Mouse (Mus musculus) limb, embryonic 14.5 days (tissue): ENCODE data around the gene Ppfia3. TPM values are rescaled to one million over a fixed set of nuclear protein-coding genes. Genes with fewer than 3 reads are reported as not detected.

Source experiments
- ATAC-seq: fragments of 200-750 bp; cut with Nextera tagmentation; 2 replicates; pipeline ENCODE4 v1.8.0; 2017; ENCODE audit warnings: low read depth, moderate number of reproducible peaks, moderate TSS enrichment; ENCODE audit not compliant: low FRiP score
- DNase-seq: peaks from one replicate; pipeline ENCODE4 v3.0.0-alpha.2; 2015; ENCODE audit warnings: low spot score
- H3K27ac ChIP-seq: fragments of 300-500 bp; sonication (generic); replicated peaks from 2 replicates; pipeline ENCODE4 v1.5.1; 2014; ENCODE audit warnings: low read depth, mild to moderate bottlenecking, low read length, moderate library complexity, mixed read lengths
- H3K27me3 ChIP-seq: fragments of 300-500 bp; sonication (generic); 2 replicates; pipeline ENCODE4 v1.6.1; 2014; ENCODE audit warnings: low read length, mixed read lengths; ENCODE audit not compliant: control insufficient read depth, insufficient read depth
- H3K36me3 ChIP-seq: fragments of 300-500 bp; sonication (generic); 2 replicates; pipeline ENCODE4 v1.6.1; 2014; ENCODE audit warnings: mild to moderate bottlenecking, low read length, moderate library complexity, mixed read lengths; ENCODE audit not compliant: control insufficient read depth, insufficient read depth
- H3K4me1 ChIP-seq: fragments of 300-500 bp; sonication (generic); 2 replicates; pipeline ENCODE4 v1.6.1; 2014; ENCODE audit warnings: antibody characterized with exemption, low read length, mixed read lengths; ENCODE audit not compliant: control insufficient read depth, insufficient read depth
- H3K4me2 ChIP-seq: fragments of 300-500 bp; sonication (generic); replicated peaks from 2 replicates; pipeline ENCODE4 v1.6.1; 2014; ENCODE audit warnings: low read depth, mild to moderate bottlenecking, low read length, moderate library complexity; ENCODE audit not compliant: severe bottlenecking
- H3K4me3 ChIP-seq: fragments of 300-500 bp; sonication (generic); replicated peaks from 2 replicates; pipeline ENCODE4 v1.5.1; 2014; ENCODE audit warnings: low read length
- H3K9ac ChIP-seq: fragments of 300-500 bp; sonication (generic); 2 replicates; pipeline ENCODE4 v1.6.1; 2014; ENCODE audit warnings: mild to moderate bottlenecking, low read depth, low read length, moderate library complexity; ENCODE audit not compliant: severe bottlenecking
- H3K9me3 ChIP-seq: fragments of 300-500 bp; sonication (generic); 2 replicates; pipeline ENCODE4 v1.6.1; 2016; ENCODE audit warnings: low read length; ENCODE audit not compliant: control insufficient read depth
- POLR2A ChIP-seq: fragments of 200-500 bp; IDR thresholded peaks from 2 replicates; pipeline ENCODE4 v1.8.0; 2012; ENCODE audit warnings: inconsistent platforms, mild to moderate bottlenecking, moderate library complexity, borderline replicate concordance; ENCODE audit not compliant: insufficient read depth, insufficient read length; ENCODE audit errors: extremely low read depth
- WGBS: fragments of 180-500 bp; shearing (Covaris S2); extraction: QIAGEN DNeasy Blood & Tissue Kit; methylation state at CpG from one replicate; pipeline ENCODE4 v1.1.7; 2014; 5-methylcytosine and 5-hydroxymethylcytosine counted together
- polyA plus RNA-seq, 2 experiments: library from polyadenylated mRNA; depleted of rRNA in 1 of 2; stranded (reverse) in 1 of 2; unstranded in 1 of 2; fragments of >200 nt; fragmentation: Nextera tagmentation in 1 of 2; extraction: Ambion mirVana in 1 of 2; gene quantifications; 2 replicates each; pipeline versions ENCODE4 v1.2.1 to v1.2.3; 2012 to 2014

The Ppfia3 gene
- polyA plus RNA-seq, 2 experiments: 9.0 to 12.3 TPM

- Histone ChIP-seq H3K9me3 (no peaks in the 10 kb centered on the region), H3K4me1 (peaks cover 15% of the 10 kb centered on the region), H3K4me3 (no peak overlapping the region), H3K27me3 (no peaks in the 10 kb centered on the region), H3K4me2 (no peak overlapping the region), H3K27ac (no peak overlapping the region), H3K36me3 (peaks cover 44% of the 10 kb centered on the region), H3K9ac (no peak overlapping the region)
- no peak for TF ChIP-seq POLR2A
- ATAC-seq (no peak), DNase-seq (no peak)
- WGBS: 77% methylated on average over 10 of the region's 10 CpGs
These were observed 51.6 kb downstream of the Ppfia3 start for GRCm38 (mm10) chr7:45315182-45315701.

- Histone ChIP-seq H3K9ac (no peak overlapping the region), H3K9me3 (no peaks in the 10 kb centered on the region), H3K27ac (peak overlapping the region; percentile 22; the same call in 1 of the 2 replicates), H3K4me1 (peaks cover 15% of the 10 kb centered on the region), H3K4me3 (no peak overlapping the region), H3K36me3 (peaks cover 47% of the 10 kb centered on the region), H3K4me2 (peak overlapping the region; percentile 28), H3K27me3 (no peaks in the 10 kb centered on the region)
- no peak for DNase-seq
- 14% methylated on average over 9 of the region's 9 CpGs for WGBS
- ATAC-seq: 0 out of 2 replicates have a peak, but pooled peaks have one; percentile 12
- no peak for TF ChIP-seq POLR2A
These were observed 53.3 kb downstream of the Ppfia3 start for GRCm38 (mm10) chr7:45313495-45313894.

- Histone ChIP-seq H3K4me1 (peaks cover 15% of the 10 kb centered on the region), H3K36me3 (peaks cover 47% of the 10 kb centered on the region), H3K27me3 (no peaks in the 10 kb centered on the region), H3K27ac (peak overlapping the region; percentile 22; the same call in 1 of the 2 replicates), H3K4me3 (no peak overlapping the region), H3K4me2 (peak overlapping the region; percentile 28), H3K9me3 (no peaks in the 10 kb centered on the region), H3K9ac (no peak overlapping the region)
- TF ChIP-seq POLR2A: no peak
- ATAC-seq (peak; percentile 69), DNase-seq (peak; percentile 40)
- WGBS: 14% methylated on average over 10 of the region's 10 CpGs
These were observed 53.9 kb downstream of the Ppfia3 start for GRCm38 (mm10) chr7:45312686-45313453.

- TF ChIP-seq POLR2A: no peak
- Histone ChIP-seq H3K4me2 (no peak overlapping the region), H3K9me3 (no peaks in the 10 kb centered on the region), H3K27ac (0 out of 2 replicates have a peak overlapping the region, but pooled peaks have one; percentile 19), H3K4me3 (no peak overlapping the region), H3K36me3 (peaks cover 45% of the 10 kb centered on the region), H3K9ac (no peak overlapping the region), H3K27me3 (no peaks in the 10 kb centered on the region), H3K4me1 (peaks cover 15% of the 10 kb centered on the region)
- 53% methylated on average over 8 of the region's 8 CpGs for WGBS
- DNase-seq: no peak
- no peak for ATAC-seq
These were observed 54.8 kb downstream of the Ppfia3 start for GRCm38 (mm10) chr7:45312023-45312422.

- DNase-seq: peak; percentile 48
- 14% methylated on average over 9 of the region's 9 CpGs for WGBS
- H3K27ac ChIP-seq: no peak overlapping the region
- H3K4me2 ChIP-seq: no peak overlapping the region
- peaks cover 36% of the 10 kb centered on the region for H3K36me3 ChIP-seq
- H3K9me3 ChIP-seq: no peaks in the 10 kb centered on the region
- H3K9ac ChIP-seq: no peak overlapping the region
- H3K4me3 ChIP-seq: no peak overlapping the region
- peaks cover 15% of the 10 kb centered on the region for H3K4me1 ChIP-seq
- no peak for TF ChIP-seq POLR2A
- no peak for ATAC-seq
- no peaks in the 10 kb centered on the region for H3K27me3 ChIP-seq
These were observed 57.4 kb downstream of the Ppfia3 start for GRCm38 (mm10) chr7:45309455-45309854.
